Mouse (Mus musculus) heart, embryonic 11.5 days (tissue): Measurements from ENCODE around the gene Vmn2r56. TPM values are rescaled to one million over a fixed set of nuclear protein-coding genes. Genes with fewer than 3 reads are reported as not detected.
"Not testable (repeated sequence)": the region's sequence is repeated elsewhere in the genome, so short reads cannot be mapped to it uniquely, and the experiment has no call there.

ENCODE experiments used
- ATAC-seq: fragments of 200-750 bp; cut with Nextera tagmentation; replicated peaks from 2 replicates; pipeline ENCODE4 v1.8.0; 2017; ENCODE audit warnings: moderate library complexity; ENCODE audit not compliant: insufficient number of reproducible peaks, low FRiP score, low TSS enrichment
- H3K27ac ChIP-seq: fragments of 300-500 bp; sonication (generic); 2 replicates; pipeline ENCODE4 v1.5.1; 2014; ENCODE audit warnings: mild to moderate bottlenecking, low read depth, low read length
- H3K27me3 ChIP-seq: fragments of 300-500 bp; sonication (generic); 2 replicates; pipeline ENCODE4 v1.6.1; 2014; ENCODE audit warnings: mild to moderate bottlenecking, low read length, mixed read lengths; ENCODE audit not compliant: control insufficient read depth, insufficient read depth
- H3K36me3 ChIP-seq: fragments of 300-500 bp; sonication (generic); 2 replicates; pipeline ENCODE4 v1.6.1; 2014; ENCODE audit warnings: mild to moderate bottlenecking, low read length, moderate library complexity, mixed read lengths; ENCODE audit not compliant: control insufficient read depth, insufficient read depth
- H3K4me1 ChIP-seq: fragments of 300-500 bp; sonication (generic); 2 replicates; pipeline ENCODE4 v1.6.1; 2014; ENCODE audit warnings: low read length; ENCODE audit not compliant: control insufficient read depth, insufficient read depth
- H3K4me2 ChIP-seq: fragments of 300-500 bp; sonication (generic); 2 replicates; pipeline ENCODE4 v1.6.1; 2014; ENCODE audit warnings: mild to moderate bottlenecking, moderate library complexity
- H3K4me3 ChIP-seq: fragments of 300-500 bp; sonication (generic); 2 replicates; pipeline ENCODE4 v1.5.1; 2014; ENCODE audit warnings: low read depth, low read length
- H3K9ac ChIP-seq: fragments of 300-500 bp; sonication (generic); 2 replicates; pipeline ENCODE4 v1.6.1; 2014; ENCODE audit warnings: mild to moderate bottlenecking, low read depth, low read length, moderate library complexity
- H3K9me3 ChIP-seq: fragments of 300-500 bp; sonication (generic); replicated peaks from 2 replicates; pipeline ENCODE4 v1.6.1; 2016; ENCODE audit warnings: low read length; ENCODE audit not compliant: control insufficient read depth
- WGBS: fragments of 180-500 bp; shearing (Covaris S2); extraction: QIAGEN DNeasy Blood & Tissue Kit; methylation state at CpG from one replicate; pipeline ENCODE4 v1.1.7; 2014; ENCODE audit not compliant: insufficient replicate concordance; 5-methylcytosine and 5-hydroxymethylcytosine counted together
- polyA plus RNA-seq: library from polyadenylated mRNA; unstranded; fragments of >200 nt; fragmentation: Nextera tagmentation; extraction: Ambion mirVana; gene quantifications from 2 replicates; pipeline ENCODE4 v1.2.1, GENCODE M21; 2014

The Vmn2r56 gene
- polyA plus RNA-seq = not detected in 2 replicates

DNA sequence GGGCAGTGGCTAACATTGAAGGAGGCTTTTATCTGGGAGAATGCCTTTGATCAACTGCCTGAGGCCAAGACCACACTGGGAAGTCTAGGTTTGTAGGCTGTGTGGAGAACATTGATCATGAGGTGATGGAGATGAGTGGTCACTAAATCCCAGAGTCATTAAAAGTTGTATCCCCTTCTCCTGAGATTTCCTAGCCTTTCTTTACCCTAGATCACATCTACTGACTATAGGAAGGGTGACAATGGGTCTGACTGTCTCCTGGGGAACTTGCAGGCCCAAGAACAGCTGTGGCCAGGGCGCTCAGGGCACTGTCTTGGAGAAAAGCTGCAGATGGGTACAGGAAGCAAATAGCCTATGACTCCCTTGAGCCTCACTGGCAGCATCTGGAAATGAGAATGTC is at the start of gene Vmn2r56:
Gene Vmn2r56 (minus strand): TSS at position 101 of the 400 bp plus-strand sequence.
- Histone ChIP-seq H3K9ac (no peak within 1 kb of the TSS), H3K4me3 (no peak within 1 kb of the TSS), H3K4me1 (no peaks in the 10 kb centered on the region), H3K4me2 (no peak within 1 kb of the TSS), H3K36me3 (no peaks in the 10 kb centered on the region), H3K9me3 (no peaks in the 10 kb centered on the region), H3K27ac (no peak within 1 kb of the TSS), H3K27me3 (no peaks in the 10 kb centered on the region)
- ATAC-seq = no peak
- 29% methylated on average over 1 of the region's 1 CpGs for WGBS

DNA sequence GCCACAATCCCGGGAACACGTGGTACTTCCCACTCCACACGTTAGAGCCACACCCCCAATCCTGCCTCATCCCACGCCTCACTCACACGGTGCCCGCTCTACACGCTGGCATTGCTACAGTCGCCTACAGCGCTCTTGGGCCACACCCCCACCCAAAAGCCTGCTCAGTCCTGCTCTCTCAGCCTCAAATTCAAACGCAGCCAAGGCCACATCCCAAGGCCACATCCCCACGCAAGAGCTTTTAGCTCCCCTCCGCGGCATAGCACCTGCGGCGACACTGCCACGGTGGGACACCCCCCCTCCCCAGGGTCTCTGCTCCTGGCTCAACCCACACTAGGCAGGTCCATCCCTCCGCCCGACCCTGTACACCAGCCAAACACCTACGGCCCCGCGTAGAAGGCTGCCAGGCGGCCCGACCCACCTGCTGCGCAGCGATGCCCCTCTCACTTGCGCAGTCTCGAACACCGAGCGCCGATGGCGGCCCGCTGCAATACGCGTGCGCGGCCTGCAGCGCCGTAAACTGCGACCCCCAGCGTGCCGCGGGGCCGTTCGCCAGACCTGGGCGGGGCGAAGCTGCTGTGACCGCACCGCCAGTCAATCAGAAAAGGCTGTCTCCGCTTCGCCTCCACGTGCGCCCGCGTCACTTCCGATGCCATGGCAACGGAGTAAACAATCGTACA is 45.5 kb upstream of the Vmn2r56 start:
- H3K4me2 ChIP-seq = peak overlapping the region; percentile 98
- peak overlapping the region; percentile 88 for H3K9ac ChIP-seq
- no peaks in the 10 kb centered on the region for H3K27me3 ChIP-seq
- H3K4me3 ChIP-seq = peak overlapping the region; percentile 76
- no peaks in the 10 kb centered on the region for H3K9me3 ChIP-seq
- peak overlapping the region; percentile 35; the same call in 1 of the 2 replicates for H3K27ac ChIP-seq
- WGBS = 1% methylated on average over 57 of the region's 57 CpGs
- no peaks in the 10 kb centered on the region for H3K4me1 ChIP-seq
- 0 out of 2 replicates have a peak, but pooled peaks cover 1% of the 10 kb centered on the region for H3K36me3 ChIP-seq
- peak; percentile 92 for ATAC-seq

DNA sequence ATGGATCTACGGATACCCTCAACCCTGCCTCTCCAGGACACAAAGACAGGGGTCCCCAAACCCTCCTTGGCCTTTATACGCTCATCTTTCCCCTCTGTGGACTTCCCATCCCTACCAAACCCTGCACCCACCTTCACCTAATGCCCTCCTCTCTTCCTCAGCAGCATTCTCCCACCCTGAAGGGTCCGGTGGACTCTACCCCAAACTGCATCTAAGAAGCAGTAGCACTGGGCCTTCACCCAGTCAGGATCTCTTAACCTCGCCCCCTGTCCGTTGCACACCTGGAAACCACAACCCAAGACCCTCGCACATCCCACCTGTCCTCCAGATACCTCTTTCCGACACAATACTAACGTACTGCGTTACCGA is 45.0 kb upstream of the Vmn2r56 start:
- ATAC-seq = no peak
- no peak overlapping the region for H3K27ac ChIP-seq
- 25% methylated on average over 10 of the region's 10 CpGs for WGBS

DNA sequence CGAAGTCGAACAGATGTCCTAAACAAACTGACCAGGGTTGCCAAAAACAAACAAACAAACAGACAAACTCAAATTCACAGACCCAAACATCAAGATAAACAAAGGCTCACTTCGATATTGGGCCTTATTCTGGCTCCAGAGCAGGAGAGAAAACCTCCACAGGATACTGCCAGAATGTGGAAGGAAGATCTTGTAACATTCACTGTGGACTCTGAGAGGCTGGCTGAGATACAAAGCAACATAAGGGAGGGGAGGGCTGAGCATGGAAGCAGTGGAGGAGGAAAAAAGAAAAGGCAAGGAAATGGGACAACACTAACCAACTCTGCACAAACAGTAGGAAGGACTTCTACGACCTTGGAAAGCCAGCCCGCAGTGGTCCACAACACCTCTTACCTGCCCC is 44.3 kb upstream of the Vmn2r56 start:
- Histone ChIP-seq H3K9ac (no peak overlapping the region), H3K4me2 (no peak overlapping the region)

More for the DNA sequence above, 45.0 kb upstream of the Vmn2r56 start:
- H3K27me3 ChIP-seq = no peaks in the 10 kb centered on the region
- peak overlapping the region; percentile 98 for H3K4me2 ChIP-seq
- H3K9ac ChIP-seq = peak overlapping the region; percentile 88
- no peaks in the 10 kb centered on the region for H3K9me3 ChIP-seq
- peak overlapping the region; percentile 76 for H3K4me3 ChIP-seq
- H3K4me1 ChIP-seq = no peaks in the 10 kb centered on the region
- H3K36me3 ChIP-seq = peaks cover 6% of the 10 kb centered on the region; the same call in 1 of the 2 replicates

DNA sequence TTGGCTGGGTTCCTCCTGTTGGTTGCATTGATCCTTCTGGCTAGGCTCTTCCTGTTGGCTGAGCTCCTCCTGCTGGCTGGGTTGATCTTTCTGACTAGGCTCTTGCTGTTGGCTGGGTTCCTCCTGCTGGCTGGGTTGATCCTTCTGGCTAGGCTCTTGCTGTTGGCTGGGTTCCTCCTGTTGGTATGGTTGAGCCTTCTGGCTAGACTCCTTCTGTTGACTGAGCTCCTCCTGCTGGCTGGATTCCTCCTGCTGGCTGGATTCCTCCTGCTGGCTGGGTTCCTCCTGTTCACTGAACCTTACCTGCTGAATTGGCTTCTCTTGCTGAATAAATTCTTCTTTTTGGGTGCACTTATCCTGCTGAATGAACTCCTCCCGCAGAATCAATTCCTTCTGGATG is 39.8 kb upstream of the Vmn2r56 start:
- ATAC-seq = no peak
- H3K27me3 ChIP-seq = no peaks in the 10 kb centered on the region
- no peak overlapping the region for H3K4me2 ChIP-seq
- H3K36me3 ChIP-seq = peaks cover 21% of the 10 kb centered on the region
- H3K4me3 ChIP-seq = no peak overlapping the region
- no peak overlapping the region for H3K9ac ChIP-seq
- 81% methylated on average over 1 of the region's 1 CpGs for WGBS
- no peaks in the 10 kb centered on the region for H3K9me3 ChIP-seq
- no peak overlapping the region for H3K27ac ChIP-seq
- H3K4me1 ChIP-seq = no peaks in the 10 kb centered on the region

More for the DNA sequence above, 44.3 kb upstream of the Vmn2r56 start:
- no peak for ATAC-seq
- no peaks in the 10 kb centered on the region for H3K27me3 ChIP-seq
- no peaks in the 10 kb centered on the region for H3K4me1 ChIP-seq
- H3K36me3 ChIP-seq = peaks cover 12% of the 10 kb centered on the region
- H3K9me3 ChIP-seq = no peaks in the 10 kb centered on the region
- 82% methylated on average over 5 of the region's 5 CpGs for WGBS
- no peak overlapping the region for H3K27ac ChIP-seq
- H3K4me3 ChIP-seq = no peak overlapping the region

DNA sequence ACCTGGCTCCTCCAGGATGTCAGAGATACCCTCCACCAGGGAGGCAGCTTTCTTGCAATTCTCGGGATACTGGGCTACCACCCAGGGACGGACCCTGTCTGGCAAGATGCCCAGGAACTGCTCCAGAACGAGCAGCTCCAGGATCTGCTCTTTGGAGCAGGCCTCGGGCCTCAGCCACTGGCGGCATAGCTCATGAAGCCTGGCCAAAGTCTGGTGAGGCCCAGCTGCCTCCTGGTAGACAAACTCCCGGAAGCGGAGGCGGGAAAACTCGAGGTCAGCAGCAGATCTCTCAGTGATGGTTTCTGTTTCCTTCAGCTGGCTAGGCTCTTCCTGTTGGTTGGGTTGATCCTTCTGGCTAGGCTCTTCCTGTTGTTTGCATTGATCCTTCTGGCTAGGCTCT is 39.3 kb upstream of the Vmn2r56 start:
- H3K4me3 ChIP-seq = no peak overlapping the region
- H3K36me3 ChIP-seq = peaks cover 21% of the 10 kb centered on the region
- WGBS = 82% methylated on average over 9 of the region's 9 CpGs
- H3K27me3 ChIP-seq = no peaks in the 10 kb centered on the region
- H3K4me1 ChIP-seq = no peaks in the 10 kb centered on the region
- no peaks in the 10 kb centered on the region for H3K9me3 ChIP-seq
- ATAC-seq = no peak
- no peak overlapping the region for H3K9ac ChIP-seq
- no peak overlapping the region for H3K4me2 ChIP-seq
- no peak overlapping the region for H3K27ac ChIP-seq

DNA sequence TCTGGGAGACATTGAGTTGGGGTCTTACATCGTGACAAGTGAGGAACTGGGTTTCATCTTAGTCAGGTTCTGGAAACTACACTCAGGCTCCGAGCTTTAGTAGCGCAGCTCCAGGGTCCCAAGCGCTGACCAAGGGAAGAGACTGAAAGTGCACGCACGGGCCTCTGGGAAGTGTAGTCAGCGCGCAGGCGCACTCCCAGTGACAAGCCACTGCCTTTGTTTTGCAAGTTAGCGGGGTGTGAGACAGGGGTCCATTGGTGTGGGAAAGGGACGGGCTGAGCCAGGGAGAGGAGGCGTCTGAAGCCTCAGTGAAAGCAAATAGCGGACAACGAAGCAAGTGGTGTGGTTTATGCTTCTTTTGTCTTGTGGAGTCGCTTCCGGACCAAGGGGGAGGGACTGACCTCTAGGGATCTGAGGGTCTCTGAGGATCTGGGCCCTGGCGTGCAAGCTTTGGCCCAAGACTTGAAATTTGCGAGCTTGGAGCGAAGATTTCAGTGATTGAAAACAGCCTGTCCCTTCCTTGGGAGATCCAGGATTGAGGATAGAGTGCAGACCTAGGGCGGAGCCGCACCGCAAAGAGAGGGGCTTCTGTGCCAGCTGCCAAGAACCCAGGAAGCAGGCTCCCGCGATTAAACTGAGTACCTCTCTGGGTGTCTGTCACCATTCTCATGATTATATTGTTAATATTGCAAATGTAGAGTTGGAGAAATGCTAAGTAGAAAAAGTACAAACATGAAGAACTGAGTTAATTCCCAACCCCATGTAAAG is 14.8 kb upstream of the Vmn2r56 start:
- H3K4me3 ChIP-seq = no peak overlapping the region
- ATAC-seq = no peak
- H3K4me2 ChIP-seq = no peak overlapping the region
- H3K9me3 ChIP-seq = no peaks in the 10 kb centered on the region; the same call in 1 of the 2 replicates
- no peak overlapping the region for H3K9ac ChIP-seq
- no peaks in the 10 kb centered on the region for H3K27me3 ChIP-seq
- no peaks in the 10 kb centered on the region for H3K36me3 ChIP-seq
- WGBS = 65% methylated on average over 24 of the region's 24 CpGs
- H3K27ac ChIP-seq = no peak overlapping the region
- H3K4me1 ChIP-seq = no peaks in the 10 kb centered on the region

DNA sequence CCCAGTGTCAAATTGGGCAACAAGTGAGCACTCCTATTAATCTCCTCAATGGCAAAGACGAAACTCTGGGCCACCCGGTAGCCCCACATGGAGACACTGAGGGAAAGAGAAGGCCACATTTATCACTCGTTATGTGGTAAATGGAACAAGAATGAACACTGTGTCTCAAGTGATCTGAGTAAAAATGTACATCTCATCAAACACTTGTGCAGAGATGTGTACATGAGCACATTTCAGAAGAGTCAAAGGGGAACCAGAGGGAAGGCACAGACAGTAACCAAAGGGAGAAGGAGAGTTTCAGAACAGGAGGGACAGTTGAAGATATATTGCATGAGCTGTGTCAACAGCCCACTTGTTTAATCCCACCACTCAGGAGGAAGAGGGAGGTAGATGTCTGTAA is 49.9 kb downstream of the Vmn2r56 start, which contains the start of gene Vmn2r55:
Gene Vmn2r55 (minus strand): TSS at position 101 of the 400 bp plus-strand sequence.
- H3K9me3 ChIP-seq, H3K9ac ChIP-seq, H3K4me3 ChIP-seq, H3K4me2 ChIP-seq, H3K36me3 ChIP-seq, H3K27me3 ChIP-seq, H3K27ac ChIP-seq, H3K4me1 ChIP-seq, ATAC-seq: not testable (repeated sequence)
- WGBS = 86% methylated on average over 3 of the region's 3 CpGs
